Mouse (Mus musculus) kidney, adult 11 months (tissue): ENCODE measurements at regions not wholly inside any gene's neighbourhood (a gene's known extent, or its start where the extent isn't known, plus 50 kb on each side); places are given as distances from the start of the nearest gene placed in this dataset.

Experiments used
- DNase-seq: peaks from one replicate; pipeline ENCODE4 v3.0.0; 2022

- no peak for DNase-seq
Observed at GRCm38 (mm10) chr11:19599433-19599832, 324.7 kb upstream of the Spred2 start.

- DNase-seq, result no peak
Observed at GRCm38 (mm10) chr11:19601216-19601938, 322.8 kb upstream of the Spred2 start.

GRCm38 (mm10) chr11:19602496-19602895, 321.7 kb upstream of the Spred2 start:
- no peak for DNase-seq

- DNase-seq, result no peak
Observed at GRCm38 (mm10) chr11:19605602-19606001, 318.6 kb upstream of the Spred2 start.

GRCm38 (mm10) chr11:19606943-19607342, 317.2 kb upstream of the Spred2 start:
- DNase-seq, result no peak

GRCm38 (mm10) chr11:19607941-19608340, 316.2 kb upstream of the Spred2 start:
- DNase-seq, result no peak

GRCm38 (mm10) chr11:19608523-19608922, 315.7 kb upstream of the Spred2 start:
- no peak for DNase-seq

GRCm38 (mm10) chr11:19610559-19610958, 313.6 kb upstream of the Spred2 start:
- no peak for DNase-seq

GRCm38 (mm10) chr11:19611217-19611616, 313.0 kb upstream of the Spred2 start:
- no peak for DNase-seq

GRCm38 (mm10) chr11:19616520-19616919, 307.7 kb upstream of the Spred2 start:
- DNase-seq, result no peak

GRCm38 (mm10) chr11:19619494-19619893, 304.7 kb upstream of the Spred2 start:
- DNase-seq, result no peak

GRCm38 (mm10) chr11:19631055-19631695, 293.0 kb upstream of the Spred2 start:
- DNase-seq, result no peak

- no peak for DNase-seq
Observed at GRCm38 (mm10) chr11:19632477-19632876, 291.7 kb upstream of the Spred2 start.

- no peak for DNase-seq
Observed at GRCm38 (mm10) chr11:19633621-19634020, 290.6 kb upstream of the Spred2 start.

GRCm38 (mm10) chr11:19641153-19641552, 283.0 kb upstream of the Spred2 start:
- DNase-seq, result peak; percentile 29

GRCm38 (mm10) chr11:19644116-19644795, 279.9 kb upstream of the Spred2 start:
- DNase-seq, result no peak

- DNase-seq, result no peak
Observed at GRCm38 (mm10) chr11:19645106-19645505, 279.1 kb upstream of the Spred2 start.

GRCm38 (mm10) chr11:19651522-19651921, 272.7 kb upstream of the Spred2 start:
- DNase-seq, result no peak

- no peak for DNase-seq
Observed at GRCm38 (mm10) chr11:19651929-19652328, 272.2 kb upstream of the Spred2 start.

GRCm38 (mm10) chr11:19659511-19659910, 264.7 kb upstream of the Spred2 start:
- peak; percentile 17 for DNase-seq

- DNase-seq, result no peak
Observed at GRCm38 (mm10) chr11:19666732-19667131, 257.4 kb upstream of the Spred2 start.

GRCm38 (mm10) chr11:19670853-19671530, 253.2 kb upstream of the Spred2 start:
- DNase-seq, result peak; percentile 18

- DNase-seq, result no peak
Observed at GRCm38 (mm10) chr11:19673012-19673411, 251.2 kb upstream of the Spred2 start.
